Mouse (Mus musculus) bone marrow macrophage, adult 2 months (primary cell): Measurements from ENCODE around the gene Cyp1a1.

Experiments
- CTCF ChIP-seq: IDR thresholded peaks from 2 replicates; pipeline ENCODE4 v1.5.1; 2012; ENCODE audit warnings: low read depth, mild to moderate bottlenecking, low read length, moderate library complexity
- POLR2A ChIP-seq: IDR thresholded peaks from 2 replicates; pipeline ENCODE4 v1.6.1; 2012; ENCODE audit warnings: mild to moderate bottlenecking, low read depth, low read length, borderline replicate concordance

- TF ChIP-seq CTCF (no peak), POLR2A (no peak)
Measured at GRCm38 (mm10) chr9:57669566-57669965, 18.2 kb upstream of the Cyp1a1 start.
